Mouse (Mus musculus) hindbrain, postnatal 0 days (tissue): ENCODE data around the gene Il17rb. TPM values are rescaled to one million over a fixed set of nuclear protein-coding genes. Genes with fewer than 3 reads are reported as not detected.
A peak's percentile ranks its signal among the peaks of the same experiment; 100 is the strongest.

Source experiments
- ATAC-seq: fragments of 200-750 bp; cut with Nextera tagmentation; 2 replicates; pipeline ENCODE4 v1.8.0; 2017; ENCODE audit warnings: mild to moderate bottlenecking, moderate TSS enrichment, moderate library complexity
- DNase-seq: peaks from one replicate; pipeline ENCODE4 v3.0.0-alpha.2; 2015; ENCODE audit warnings: low spot score
- H3K27ac ChIP-seq: fragments of 300-500 bp; sonication (generic); 2 replicates; pipeline ENCODE4 v1.5.1; 2014; ENCODE audit warnings: mild to moderate bottlenecking
- H3K27me3 ChIP-seq: fragments of 300-500 bp; sonication (generic); 2 replicates; pipeline ENCODE4 v1.6.1; 2014; ENCODE audit warnings: low read length, mixed read lengths; ENCODE audit not compliant: insufficient read depth
- H3K36me3 ChIP-seq: fragments of 300-500 bp; sonication (generic); 2 replicates; pipeline ENCODE4 v1.6.1; 2014; ENCODE audit warnings: low read length, mixed read lengths; ENCODE audit not compliant: insufficient read depth
- H3K4me1 ChIP-seq: fragments of 300-500 bp; sonication (generic); 2 replicates; pipeline ENCODE4 v1.6.1; 2014; ENCODE audit warnings: antibody characterized with exemption, low read length, mixed read lengths; ENCODE audit not compliant: insufficient read depth
- H3K4me2 ChIP-seq: fragments of 300-500 bp; sonication (generic); 2 replicates; pipeline ENCODE4 v1.6.1; 2014; ENCODE audit warnings: low read depth, mild to moderate bottlenecking, low read length, moderate library complexity, mixed read lengths
- H3K4me3 ChIP-seq: fragments of 300-500 bp; sonication (generic); 2 replicates; pipeline ENCODE4 v1.5.1; 2014; ENCODE audit warnings: low read length
- H3K9ac ChIP-seq: fragments of 300-500 bp; sonication (generic); replicated peaks from 2 replicates; pipeline ENCODE4 v1.6.1; 2014; ENCODE audit warnings: mild to moderate bottlenecking, low read length, moderate library complexity, mixed read lengths
- H3K9me3 ChIP-seq: fragments of 300-500 bp; sonication (generic); 2 replicates; pipeline ENCODE4 v1.6.1; 2016; ENCODE audit warnings: low read length, mixed read lengths
- CTCF ChIP-seq: IDR thresholded peaks from 2 replicates; pipeline ENCODE4 v1.5.1; 2016; ENCODE audit warnings: antibody characterized with exemption, control low read depth, low read depth
- WGBS: fragments of 180-500 bp; shearing (Covaris S2); extraction: QIAGEN DNeasy Blood & Tissue Kit; methylation state at CpG from one replicate; pipeline ENCODE4 v1.1.7; 2014; 5-methylcytosine and 5-hydroxymethylcytosine counted together
- polyA plus RNA-seq: library from polyadenylated mRNA; unstranded; fragments of >200 nt; fragmentation: Nextera tagmentation; extraction: Ambion mirVana; gene quantifications from 2 replicates; pipeline ENCODE4 v1.2.1, GENCODE M21; 2015
- total RNA-seq: library from RNA; depleted of rRNA; stranded (reverse); fragments of >200 nt; gene quantifications from 2 replicates; pipeline ENCODE4 v1.2.3, GENCODE M21; 2014

Gene Il17rb
- total and polyA plus RNA-seq, 2 experiments from 2014 or later = 0.58 to 0.94 TPM

DNA sequence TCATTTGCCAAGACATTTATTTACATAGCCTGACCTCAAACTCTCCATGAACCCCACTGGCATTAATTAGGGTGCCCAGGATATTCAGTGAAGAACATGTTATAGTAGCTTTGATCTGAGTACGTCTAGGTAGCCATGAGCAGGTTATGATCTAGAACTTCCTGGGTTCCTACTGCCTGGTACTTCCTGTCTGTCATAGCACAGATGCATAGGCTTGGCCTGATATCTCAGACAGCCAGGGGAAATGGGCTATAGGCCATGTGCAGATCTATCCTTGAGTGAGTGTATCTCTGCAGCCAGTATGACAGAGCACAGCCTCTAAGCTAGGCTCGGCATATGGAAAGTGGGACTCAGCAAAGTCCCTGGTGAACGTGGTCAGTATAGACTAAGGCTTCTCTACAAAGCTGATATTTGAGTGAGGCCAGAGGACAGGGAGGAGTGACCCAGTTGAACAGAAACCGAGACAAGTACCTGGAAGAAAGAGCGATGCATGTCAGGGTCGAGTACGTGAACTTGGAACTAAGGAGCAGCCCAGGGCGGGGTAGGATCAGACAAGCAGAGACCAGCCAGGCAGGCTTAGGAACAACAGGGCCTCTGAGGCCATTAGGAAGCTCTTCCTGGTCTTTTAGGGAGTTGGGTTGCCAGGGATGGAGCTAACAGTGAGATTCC, 9.2 kb upstream of the Il17rb start:
- no peak for ATAC-seq
- H3K9ac ChIP-seq = no peak overlapping the region
- 88% methylated on average over 8 of the region's 8 CpGs for WGBS

DNA sequence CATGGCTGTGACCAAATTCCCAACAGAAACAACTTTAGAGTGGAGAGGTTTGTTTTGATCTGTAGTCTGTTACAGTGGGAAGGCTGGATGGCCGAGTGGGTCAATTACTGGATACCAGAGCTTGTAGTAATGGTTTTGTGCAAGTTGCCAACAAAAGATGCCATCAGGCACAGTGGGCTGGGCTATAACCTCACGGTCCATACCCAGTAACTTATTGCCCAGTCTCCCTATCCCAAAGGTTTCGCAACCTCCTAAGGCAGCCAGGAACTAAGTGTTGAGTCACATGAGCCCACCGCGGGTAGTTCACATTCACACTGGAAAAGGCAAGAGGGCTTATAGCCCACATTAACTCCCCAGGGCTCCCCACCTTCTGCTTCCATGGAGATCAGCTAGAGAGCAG, 8.0 kb upstream of the Il17rb start:
- Histone ChIP-seq H3K4me1 (no peaks in the 10 kb centered on the region), H3K4me3 (no peak overlapping the region), H3K36me3 (no peaks in the 10 kb centered on the region), H3K9ac (no peak overlapping the region), H3K4me2 (no peak overlapping the region), H3K9me3 (no peaks in the 10 kb centered on the region), H3K27me3 (no peaks in the 10 kb centered on the region), H3K27ac (no peak overlapping the region)
- whole genome bisulfite sequencing = 91% methylated on average over 5 of the region's 5 CpGs
- TF ChIP-seq CTCF = no peak
- ATAC-seq (no peak), DNase-seq (no peak)

More for the DNA sequence above, 9.2 kb upstream of the Il17rb start:
- Histone ChIP-seq H3K4me3 (no peak overlapping the region), H3K27ac (no peak overlapping the region), H3K27me3 (no peaks in the 10 kb centered on the region), H3K36me3 (no peaks in the 10 kb centered on the region), H3K4me2 (no peak overlapping the region), H3K4me1 (no peaks in the 10 kb centered on the region), H3K9me3 (no peaks in the 10 kb centered on the region)
- DNase-seq = no peak
- no peak for TF ChIP-seq CTCF

DNA sequence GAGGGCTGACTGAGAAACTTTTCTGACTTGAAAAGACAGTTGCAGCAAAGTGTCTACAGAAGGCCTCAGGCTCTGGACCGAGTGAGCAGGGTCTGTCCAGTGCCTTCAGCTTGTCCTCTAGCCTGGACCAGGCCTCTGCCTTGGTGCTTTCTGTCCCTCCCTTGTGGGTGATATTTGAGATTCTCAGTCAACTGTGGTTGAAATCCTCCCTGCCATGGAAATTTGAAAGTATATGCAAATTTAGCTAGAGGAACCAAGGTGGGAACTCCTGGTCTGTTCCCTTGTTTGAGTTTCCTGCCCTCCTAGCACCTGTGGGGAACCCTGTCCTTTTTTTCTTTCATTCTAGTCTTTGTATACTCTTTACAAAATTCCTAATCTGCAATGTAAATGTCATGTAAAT, 6.3 kb upstream of the Il17rb start:
- ATAC-seq (no peak), DNase-seq (no peak)
- H3K36me3 ChIP-seq = no peaks in the 10 kb centered on the region
- H3K27ac ChIP-seq = no peak overlapping the region
- TF ChIP-seq CTCF = no peak
- H3K27me3 ChIP-seq = no peaks in the 10 kb centered on the region
- H3K4me1 ChIP-seq = no peaks in the 10 kb centered on the region
- no peaks in the 10 kb centered on the region for H3K9me3 ChIP-seq
- no peak overlapping the region for H3K4me2 ChIP-seq
- no peak overlapping the region for H3K4me3 ChIP-seq
- no peak overlapping the region for H3K9ac ChIP-seq
- 86% methylated on average over 1 of the region's 1 CpGs for WGBS

DNA sequence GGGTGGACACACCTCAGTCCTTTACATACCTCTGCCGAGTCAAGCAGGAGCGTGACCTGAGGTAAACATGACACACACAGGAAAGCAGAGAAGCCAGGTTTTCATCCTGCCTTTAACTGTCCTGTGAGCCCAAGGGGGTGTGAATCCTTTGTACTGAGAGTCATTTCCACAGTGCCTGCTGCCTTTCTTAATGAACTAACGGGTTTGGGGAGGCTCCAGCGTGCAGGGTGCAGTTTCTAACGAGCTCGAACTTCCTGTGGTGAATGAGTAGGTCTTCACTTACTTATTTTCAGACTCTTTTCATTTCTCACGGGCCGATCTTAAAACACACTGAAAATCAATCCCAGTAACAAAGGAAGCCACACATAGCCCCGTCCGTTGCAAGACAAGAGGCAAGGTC, 5.8 kb upstream of the Il17rb start:
- TF ChIP-seq CTCF = no peak
- no peaks in the 10 kb centered on the region for H3K4me1 ChIP-seq
- DNase-seq (no peak), ATAC-seq (no peak)
- 72% methylated on average over 10 of the region's 10 CpGs for WGBS
- H3K9me3 ChIP-seq = no peaks in the 10 kb centered on the region
- no peak overlapping the region for H3K9ac ChIP-seq
- no peak overlapping the region for H3K27ac ChIP-seq
- H3K4me3 ChIP-seq = no peak overlapping the region
- no peak overlapping the region for H3K4me2 ChIP-seq
- H3K36me3 ChIP-seq = no peaks in the 10 kb centered on the region
- no peaks in the 10 kb centered on the region for H3K27me3 ChIP-seq

DNA sequence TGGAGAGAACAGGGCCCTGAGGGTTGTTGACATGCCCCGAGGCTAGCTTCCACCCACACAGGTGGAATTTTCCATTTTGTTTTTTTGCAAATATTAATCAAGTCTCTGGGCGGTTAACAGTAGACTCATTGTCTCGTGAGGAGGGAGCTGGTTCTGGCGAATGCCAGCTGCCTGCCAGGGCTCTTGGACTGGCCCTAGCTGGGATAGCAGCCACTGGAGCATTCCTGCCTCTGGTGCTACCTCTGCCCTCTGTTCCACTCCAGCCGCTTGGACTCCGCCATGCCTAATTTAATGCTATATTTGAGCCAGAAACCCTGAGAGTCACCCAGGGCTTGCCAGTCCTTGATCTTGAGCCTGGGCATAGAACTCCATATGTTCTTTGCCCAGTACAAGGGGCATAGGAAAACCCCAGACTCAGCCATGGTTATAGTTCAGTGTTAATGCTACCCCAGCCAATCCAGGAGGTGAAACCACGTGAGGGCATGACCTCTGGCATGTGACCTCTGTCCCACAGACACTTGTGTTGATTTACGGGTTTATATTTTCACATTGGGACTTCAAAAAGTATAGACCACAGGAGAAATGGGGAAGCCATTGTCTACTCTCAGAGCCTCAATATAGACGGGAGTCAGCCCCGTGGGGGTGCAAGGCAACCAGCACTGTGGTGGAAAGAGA, 3.3 kb upstream of the Il17rb start:
- Histone ChIP-seq H3K4me3 (no peak overlapping the region), H3K4me2 (no peak overlapping the region), H3K4me1 (peaks cover 8% of the 10 kb centered on the region), H3K27me3 (no peaks in the 10 kb centered on the region), H3K9me3 (no peaks in the 10 kb centered on the region), H3K9ac (no peak overlapping the region), H3K36me3 (no peaks in the 10 kb centered on the region), H3K27ac (no peak overlapping the region)
- no peak for TF ChIP-seq CTCF
- DNase-seq (peak; percentile 28), ATAC-seq (no peak)
- WGBS = 56% methylated on average over 10 of the region's 10 CpGs

DNA sequence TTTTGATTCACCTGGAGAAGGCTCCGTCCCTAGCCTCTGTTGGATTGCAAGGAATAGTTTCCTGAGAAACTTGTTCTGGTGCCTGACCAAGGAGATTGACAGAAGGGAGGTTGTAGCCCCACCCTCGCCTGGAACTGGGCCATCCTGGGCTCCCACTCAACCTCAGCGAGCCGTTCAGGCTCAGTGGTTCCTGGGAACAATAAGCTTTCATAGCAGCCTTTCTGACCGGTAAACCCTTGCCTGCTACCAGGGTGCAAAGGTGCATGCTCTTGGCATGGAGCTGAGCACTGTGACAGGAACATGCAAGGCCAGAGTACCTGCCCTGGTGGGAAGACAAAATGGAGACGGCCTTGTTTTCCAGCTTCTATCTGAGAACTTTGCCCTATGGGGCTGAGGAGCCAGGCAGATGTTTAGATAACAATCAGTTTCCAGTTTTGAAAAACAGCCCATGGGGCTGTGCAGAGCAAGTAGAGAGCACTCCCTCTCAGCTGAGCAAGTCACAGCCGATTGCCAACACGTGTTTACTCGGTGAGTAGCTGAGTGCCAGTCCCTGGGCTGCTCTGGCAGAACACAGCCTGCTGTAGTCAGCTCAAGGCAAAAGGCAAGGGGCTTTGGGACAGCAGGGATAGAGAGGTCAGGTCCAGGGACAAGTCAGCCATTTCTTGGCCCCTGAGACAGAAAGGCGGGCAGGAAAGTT, 1.3 kb upstream of the Il17rb start:
- Histone ChIP-seq H3K27me3 (no peaks in the 10 kb centered on the region), H3K9me3 (no peaks in the 10 kb centered on the region), H3K27ac (no peak overlapping the region), H3K9ac (no peak overlapping the region), H3K4me3 (no peak overlapping the region), H3K4me2 (no peak overlapping the region), H3K36me3 (no peaks in the 10 kb centered on the region), H3K4me1 (peaks cover 8% of the 10 kb centered on the region)
- no peak for TF ChIP-seq CTCF
- DNase-seq (peak; percentile 60), ATAC-seq (peak; percentile 21; the same call in 1 of the 2 replicates)
- WGBS = 48% methylated on average over 10 of the region's 10 CpGs

DNA sequence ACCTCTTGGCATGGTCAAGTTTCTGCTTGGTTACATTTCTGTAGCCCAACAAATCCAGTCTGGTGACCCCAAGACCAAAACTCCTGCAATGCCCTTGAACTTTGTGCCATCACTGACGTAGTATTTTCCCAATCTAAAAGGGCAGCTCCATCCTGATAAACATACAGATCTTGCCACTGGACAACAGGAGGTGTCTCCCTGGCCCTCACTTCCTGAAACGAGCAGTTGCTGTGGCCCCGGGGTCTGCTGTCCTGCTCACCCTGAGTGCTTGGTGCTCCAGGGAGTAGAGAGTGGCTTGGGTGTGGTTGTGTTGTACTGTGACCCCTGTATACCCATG, 9.3 kb downstream of the Il17rb start:
- no peak overlapping the region for H3K4me2 ChIP-seq
- no peak overlapping the region for H3K27ac ChIP-seq
- no peaks in the 10 kb centered on the region for H3K27me3 ChIP-seq
- 81% methylated on average over 3 of the region's 3 CpGs for WGBS
- no peak overlapping the region for H3K4me3 ChIP-seq
- no peak for ATAC-seq
- H3K9me3 ChIP-seq = no peaks in the 10 kb centered on the region
- TF ChIP-seq CTCF = no peak
- H3K36me3 ChIP-seq = peaks cover 21% of the 10 kb centered on the region
- H3K9ac ChIP-seq = no peak overlapping the region
- no peak for DNase-seq
- H3K4me1 ChIP-seq = no peaks in the 10 kb centered on the region
